Mouse (Mus musculus): ENCODE measurements around the gene Otub2. TPM values are rescaled to one million over a fixed set of nuclear protein-coding genes. Genes with fewer than 3 reads are reported as not detected.

Gene Otub2
- polyA plus RNA-seq (2014; fragmentation: Nextera tagmentation; extraction: Ambion mirVana), result 13.8 and 14.8 TPM in 2 replicates

DNA sequence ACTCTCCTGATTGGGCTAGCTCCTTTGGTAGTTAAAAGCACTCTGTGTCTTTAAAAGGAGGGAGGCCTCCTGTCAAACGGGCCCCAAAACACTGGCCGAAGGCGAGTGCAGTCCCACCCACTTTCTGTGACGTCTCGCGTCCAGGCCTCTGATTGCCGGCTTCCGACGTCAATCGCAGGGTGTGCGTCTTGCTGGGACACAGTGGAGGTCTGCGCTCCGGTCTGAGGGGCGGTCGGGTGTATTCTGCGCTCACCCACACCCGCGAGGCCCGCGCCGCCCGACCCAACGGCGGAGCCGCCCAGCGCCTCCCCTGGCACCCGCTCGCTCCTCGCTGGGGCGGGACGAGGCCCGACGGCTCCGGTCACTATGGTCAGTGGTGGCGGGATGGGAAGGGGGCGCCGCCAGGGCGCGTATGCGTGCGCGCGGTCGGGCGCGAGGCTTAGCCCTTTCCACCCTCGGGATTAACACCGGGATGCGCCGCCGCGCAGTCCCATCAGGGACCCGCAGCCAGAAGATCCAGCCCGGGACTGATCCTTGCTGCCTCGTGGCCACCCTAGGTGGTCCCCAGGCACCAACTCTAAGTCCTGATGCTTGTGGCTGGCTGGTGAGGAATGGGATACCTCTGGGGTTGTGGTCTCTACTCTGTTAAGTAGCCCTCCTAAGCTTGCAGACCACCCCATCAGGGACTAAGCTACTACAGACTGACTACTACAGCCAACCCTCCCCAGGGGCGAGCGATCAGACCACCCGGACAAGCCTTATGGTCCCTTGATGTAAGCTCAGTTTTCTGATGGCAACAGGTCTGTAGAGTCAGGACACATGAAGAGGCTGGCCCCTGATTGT is at the start of gene Otub2:
Gene Otub2, plus strand, starts transcription at position 178 of the 843 bp plus-strand sequence.
- H3K4me1 ChIP-seq (ENCODE audit: control insufficient read depth in 2 of 2, insufficient read depth in 2 of 2, low read length in 2 of 2), result peaks cover 30 to 43% of the 10 kb centered on the region in 2 experiments
- peak within 1 kb of the TSS; percentile 87 for H3K9ac ChIP-seq (ENCODE audit: low read length)
- WGBS, result under 1% methylated on average over 58 of the region's 58 CpGs
- H3K27me3 ChIP-seq (ENCODE audit: control insufficient read depth, insufficient read depth, low read length), result no peaks in the 10 kb centered on the region
- H3K27ac ChIP-seq (replicated peaks in 1 of 2; ENCODE audit: control insufficient read depth in 1 of 2, insufficient read depth in 1 of 2, low read depth in 2 of 2, low read length in 2 of 2), result peak within 1 kb of the TSS; percentile 58; a peak in 3 of 4 replicates
- no peaks in the 10 kb centered on the region for H3K9me3 ChIP-seq (ENCODE audit: control insufficient read depth, low read length)
- no peaks in the 10 kb centered on the region for H3K36me3 ChIP-seq (ENCODE audit: control insufficient read depth, insufficient read depth, low read length)
- peak; percentile 97 for ATAC-seq (ENCODE audit: insufficient number of reproducible peaks, insufficient read depth, low FRiP score, low read depth)
- peak within 1 kb of the TSS; percentile 68 to 87 for H3K4me3 ChIP-seq (ENCODE audit: control insufficient read depth in 1 of 2, insufficient read depth in 1 of 2, low read depth in 1 of 2, low read length in 2 of 2)
- peak within 1 kb of the TSS; percentile 73 for H3K4me2 ChIP-seq (ENCODE audit: low read length)

DNA sequence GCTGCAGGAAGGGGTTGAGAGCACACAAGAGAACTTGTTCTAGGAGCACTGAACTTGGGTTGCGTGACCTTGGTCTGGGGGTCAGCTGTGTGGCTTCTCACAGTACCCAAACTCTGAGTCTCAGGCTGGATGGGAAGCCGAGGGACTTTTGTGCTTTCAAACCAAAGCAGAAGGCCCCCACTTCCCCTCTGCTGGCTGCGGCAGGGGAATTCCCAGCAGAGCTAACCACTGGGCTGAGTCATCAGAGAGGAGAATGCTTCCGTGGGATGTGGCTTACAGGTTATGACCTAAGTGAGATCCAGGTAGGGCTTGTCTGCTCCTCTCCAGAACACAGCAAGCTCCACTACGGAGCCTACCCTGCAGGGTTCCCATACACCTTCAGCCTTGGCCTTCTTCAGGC is 47.3 kb upstream of the Otub2 start:
- H3K4me1 ChIP-seq (ENCODE audit: control insufficient read depth in 2 of 2, insufficient read depth in 2 of 2, low read length in 2 of 2), result peaks cover 10 to 17% of the 10 kb centered on the region in 2 experiments
- H3K9me3 ChIP-seq (ENCODE audit: control insufficient read depth, low read length), result no peaks in the 10 kb centered on the region
- no peak for ATAC-seq (ENCODE audit: insufficient number of reproducible peaks, insufficient read depth, low FRiP score, low read depth)
- no peak overlapping the region for H3K27ac ChIP-seq (replicated peaks in 1 of 2; ENCODE audit: control insufficient read depth in 1 of 2, insufficient read depth in 1 of 2, low read depth in 2 of 2, low read length in 2 of 2)
- no peak overlapping the region for H3K9ac ChIP-seq (ENCODE audit: low read length)
- H3K27me3 ChIP-seq (ENCODE audit: control insufficient read depth, insufficient read depth, low read length), result no peaks in the 10 kb centered on the region
- WGBS, result 75% methylated on average over 5 of the region's 5 CpGs
- H3K4me2 ChIP-seq (ENCODE audit: low read length), result no peak overlapping the region
- peaks cover 20% of the 10 kb centered on the region; the same call in 1 of the 2 replicates for H3K36me3 ChIP-seq (ENCODE audit: control insufficient read depth, insufficient read depth, low read length)
- H3K4me3 ChIP-seq (ENCODE audit: control insufficient read depth in 1 of 2, insufficient read depth in 1 of 2, low read depth in 1 of 2, low read length in 2 of 2), result no peak overlapping the region

DNA sequence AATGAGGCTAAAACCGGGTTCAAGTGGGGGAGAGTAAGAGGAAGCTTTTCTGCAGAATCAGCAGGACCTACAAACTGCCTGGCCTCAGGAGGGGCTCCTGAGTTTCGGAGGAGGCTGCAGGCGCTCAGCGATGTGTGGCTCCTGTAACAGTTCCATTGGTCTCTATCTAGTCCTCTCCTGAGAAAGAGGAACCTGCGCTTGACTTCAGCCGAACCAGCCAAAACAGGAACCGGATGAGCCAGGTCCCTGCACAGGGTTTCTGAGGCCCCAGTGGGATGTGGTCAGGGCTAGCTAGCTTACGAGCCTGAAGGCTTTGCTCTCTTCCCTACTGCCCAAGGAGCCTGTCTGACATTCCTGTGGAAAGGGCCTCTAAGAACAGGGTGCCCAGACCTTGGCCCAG is 45.0 kb upstream of the Otub2 start:
- Histone ChIP-seq H3K36me3 (ENCODE audit: control insufficient read depth, insufficient read depth, low read length) (peaks cover 20% of the 10 kb centered on the region; the same call in 1 of the 2 replicates), H3K4me2 (ENCODE audit: low read length) (no peak overlapping the region), H3K27me3 (ENCODE audit: control insufficient read depth, insufficient read depth, low read length) (no peaks in the 10 kb centered on the region), H3K4me3 (ENCODE audit: control insufficient read depth in 1 of 2, insufficient read depth in 1 of 2, low read depth in 1 of 2, low read length in 2 of 2) (no peak overlapping the region), H3K9me3 (ENCODE audit: control insufficient read depth, low read length) (no peaks in the 10 kb centered on the region), H3K4me1 (ENCODE audit: control insufficient read depth in 2 of 2, insufficient read depth in 2 of 2, low read length in 2 of 2) (peaks cover 17 to 29% of the 10 kb centered on the region in 2 experiments), H3K27ac (replicated peaks in 1 of 2; ENCODE audit: control insufficient read depth in 1 of 2, insufficient read depth in 1 of 2, low read depth in 2 of 2, low read length in 2 of 2) (no peak overlapping the region), H3K9ac (ENCODE audit: low read length) (no peak overlapping the region)
- ATAC-seq (ENCODE audit: insufficient number of reproducible peaks, insufficient read depth, low FRiP score, low read depth), result no peak
- 73% methylated on average over 8 of the region's 8 CpGs for WGBS

GRCm38 (mm10) chr12:103344934-103345333 is 43.5 kb upstream of the Otub2 start:
- 85% methylated on average over 7 of the region's 7 CpGs for WGBS

GRCm38 (mm10) chr12:103346945-103347344 is 41.5 kb upstream of the Otub2 start:
- peaks cover 14% of the 10 kb centered on the region; the same call in 1 of the 2 replicates for H3K36me3 ChIP-seq (ENCODE audit: control insufficient read depth, insufficient read depth, low read length)
- H3K27me3 ChIP-seq (ENCODE audit: control insufficient read depth, insufficient read depth, low read length), result no peaks in the 10 kb centered on the region
- H3K9me3 ChIP-seq (ENCODE audit: control insufficient read depth, low read length), result no peaks in the 10 kb centered on the region
- no peak overlapping the region for H3K4me3 ChIP-seq (ENCODE audit: control insufficient read depth in 1 of 2, insufficient read depth in 1 of 2, low read depth in 1 of 2, low read length in 2 of 2)
- peaks cover 10 to 20% of the 10 kb centered on the region in 2 experiments for H3K4me1 ChIP-seq (ENCODE audit: control insufficient read depth in 2 of 2, insufficient read depth in 2 of 2, low read length in 2 of 2)
- H3K27ac ChIP-seq (replicated peaks in 1 of 2; ENCODE audit: control insufficient read depth in 1 of 2, insufficient read depth in 1 of 2, low read depth in 2 of 2, low read length in 2 of 2), result no peak overlapping the region
- H3K9ac ChIP-seq (ENCODE audit: low read length), result peak overlapping the region; percentile 34; the same call in 1 of the 2 replicates
- no peak overlapping the region for H3K4me2 ChIP-seq (ENCODE audit: low read length)
- WGBS, result 57% methylated on average over 8 of the region's 8 CpGs
- no peak for ATAC-seq (ENCODE audit: insufficient number of reproducible peaks, insufficient read depth, low FRiP score, low read depth)

More at GRCm38 (mm10) chr12:103344934-103345333, 43.5 kb upstream of the Otub2 start:
- Histone ChIP-seq H3K9me3 (ENCODE audit: control insufficient read depth, low read length) (no peaks in the 10 kb centered on the region), H3K4me3 (ENCODE audit: control insufficient read depth in 1 of 2, insufficient read depth in 1 of 2, low read depth in 1 of 2, low read length in 2 of 2) (no peak overlapping the region), H3K27me3 (ENCODE audit: control insufficient read depth, insufficient read depth, low read length) (no peaks in the 10 kb centered on the region), H3K27ac (replicated peaks in 1 of 2; ENCODE audit: control insufficient read depth in 1 of 2, insufficient read depth in 1 of 2, low read depth in 2 of 2, low read length in 2 of 2) (no peak overlapping the region), H3K9ac (ENCODE audit: low read length) (no peak overlapping the region), H3K4me1 (ENCODE audit: control insufficient read depth in 2 of 2, insufficient read depth in 2 of 2, low read length in 2 of 2) (peaks cover 10 to 20% of the 10 kb centered on the region in 2 experiments), H3K4me2 (ENCODE audit: low read length) (no peak overlapping the region), H3K36me3 (ENCODE audit: control insufficient read depth, insufficient read depth, low read length) (peaks cover 20% of the 10 kb centered on the region; the same call in 1 of the 2 replicates)
- ATAC-seq (ENCODE audit: insufficient number of reproducible peaks, insufficient read depth, low FRiP score, low read depth), result no peak

DNA sequence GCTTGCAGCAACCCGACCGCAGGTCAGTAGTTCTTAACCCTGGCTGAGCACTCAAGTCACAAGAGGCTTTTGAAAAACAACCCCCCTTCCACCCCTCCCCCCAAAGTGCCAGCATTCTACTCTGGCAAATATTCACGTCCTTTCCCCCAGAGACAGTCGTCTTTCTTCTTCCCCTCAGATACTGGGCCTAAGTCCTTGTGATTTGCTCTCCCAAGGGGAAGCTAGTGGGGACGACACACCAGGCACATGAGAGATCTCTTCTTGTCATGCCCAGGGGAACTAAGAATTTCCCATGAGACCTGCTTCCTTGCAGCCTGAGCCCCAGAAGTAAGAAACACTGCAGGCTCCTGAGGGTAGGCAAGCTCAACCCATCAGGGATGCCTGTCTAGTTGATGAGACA is 41.1 kb upstream of the Otub2 start:
- Histone ChIP-seq H3K4me2 (ENCODE audit: low read length) (no peak overlapping the region), H3K4me3 (ENCODE audit: control insufficient read depth in 1 of 2, insufficient read depth in 1 of 2, low read depth in 1 of 2, low read length in 2 of 2) (no peak overlapping the region), H3K27me3 (ENCODE audit: control insufficient read depth, insufficient read depth, low read length) (no peaks in the 10 kb centered on the region), H3K27ac (replicated peaks in 1 of 2; ENCODE audit: control insufficient read depth in 1 of 2, insufficient read depth in 1 of 2, low read depth in 2 of 2, low read length in 2 of 2) (no peak overlapping the region), H3K4me1 (ENCODE audit: control insufficient read depth in 2 of 2, insufficient read depth in 2 of 2, low read length in 2 of 2) (peaks cover 10 to 21% of the 10 kb centered on the region in 2 experiments), H3K9me3 (ENCODE audit: control insufficient read depth, low read length) (no peaks in the 10 kb centered on the region), H3K9ac (ENCODE audit: low read length) (peak overlapping the region; percentile 34; the same call in 1 of the 2 replicates), H3K36me3 (ENCODE audit: control insufficient read depth, insufficient read depth, low read length) (peaks cover 14% of the 10 kb centered on the region; the same call in 1 of the 2 replicates)
- no peak for ATAC-seq (ENCODE audit: insufficient number of reproducible peaks, insufficient read depth, low FRiP score, low read depth)
- 33% methylated on average over 5 of the region's 5 CpGs for WGBS

DNA sequence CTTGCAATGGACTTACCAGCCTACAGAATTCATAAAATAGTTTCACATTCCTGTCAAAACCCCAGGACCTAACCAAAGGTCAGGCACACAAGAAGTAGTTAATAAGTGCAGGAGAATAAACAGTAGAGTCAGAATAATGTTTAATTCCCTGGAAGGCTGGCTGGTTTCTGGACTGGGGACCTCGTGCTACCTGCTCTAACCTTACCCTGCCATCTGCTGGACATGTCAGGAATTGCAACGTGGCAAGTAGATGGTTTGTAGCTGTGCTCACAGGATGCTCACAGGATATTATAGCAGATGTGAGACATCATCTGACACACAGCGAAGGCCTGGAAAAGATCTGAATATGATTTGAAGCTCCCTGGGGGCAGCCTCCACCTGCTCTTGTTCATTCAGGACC is 40.0 kb upstream of the Otub2 start:
- Histone ChIP-seq H3K9ac (ENCODE audit: low read length) (no peak overlapping the region), H3K27ac (replicated peaks in 1 of 2; ENCODE audit: control insufficient read depth in 1 of 2, insufficient read depth in 1 of 2, low read depth in 2 of 2, low read length in 2 of 2) (no peak overlapping the region), H3K4me1 (ENCODE audit: control insufficient read depth in 2 of 2, insufficient read depth in 2 of 2, low read length in 2 of 2) (peaks cover 18 to 32% of the 10 kb centered on the region in 2 experiments), H3K4me3 (ENCODE audit: control insufficient read depth in 1 of 2, insufficient read depth in 1 of 2, low read depth in 1 of 2, low read length in 2 of 2) (no peak overlapping the region), H3K9me3 (ENCODE audit: control insufficient read depth, low read length) (no peaks in the 10 kb centered on the region), H3K36me3 (ENCODE audit: control insufficient read depth, insufficient read depth, low read length) (peaks cover 14% of the 10 kb centered on the region; the same call in 1 of the 2 replicates), H3K27me3 (ENCODE audit: control insufficient read depth, insufficient read depth, low read length) (no peaks in the 10 kb centered on the region), H3K4me2 (ENCODE audit: low read length) (no peak overlapping the region)
- WGBS, result 6% methylated on average over 3 of the region's 3 CpGs
- no peak for ATAC-seq (ENCODE audit: insufficient number of reproducible peaks, insufficient read depth, low FRiP score, low read depth)
